Mouse (Mus musculus): Measurements from ENCODE around the gene Snx33. TPM values are rescaled to one million over a fixed set of nuclear protein-coding genes. Genes with fewer than 3 reads are reported as not detected.

Snx33 gene
- polyA plus RNA-seq, 1 experiment from 2014 or later: 11.6 TPM

Other genes starting within 250 kb of the Snx33 start
- 0.85 and 1.8 TPM in 2 replicates for gene Lingo1, start 131.9 kb downstream of the Snx33 start, polyA plus RNA-seq (2016; fragmentation: Nextera tagmentation; extraction: Ambion mirVana)
- gene Odf3l1, start 63.7 kb downstream of the Snx33 start, polyA plus RNA-seq (2016; fragmentation: Nextera tagmentation; extraction: Ambion mirVana): 0.35 TPM in 1 of 2 replicates, not detected in the other
- gene Cspg4, start 63.3 kb downstream of the Snx33 start, polyA plus RNA-seq (2016; fragmentation: Nextera tagmentation; extraction: Ambion mirVana): 2.1 and 5.0 TPM in 2 replicates
- gene Imp3, start 9.1 kb upstream of the Snx33 start, polyA plus RNA-seq (2016; fragmentation: Nextera tagmentation; extraction: Ambion mirVana): 70.5 and 77.9 TPM in 2 replicates
- 27.0 and 31.6 TPM in 2 replicates for gene Snupn, start 22.5 kb upstream of the Snx33 start, polyA plus RNA-seq (2016; fragmentation: Nextera tagmentation; extraction: Ambion mirVana)
- gene Ptpn9, start 66.6 kb upstream of the Snx33 start, polyA plus RNA-seq (2016; fragmentation: Nextera tagmentation; extraction: Ambion mirVana): 24.6 and 27.6 TPM in 2 replicates
- gene Sin3a, start 143.7 kb upstream of the Snx33 start, polyA plus RNA-seq (2016; fragmentation: Nextera tagmentation; extraction: Ambion mirVana): 60.5 and 62.5 TPM in 2 replicates
- gene Man2c1, start 202.3 kb upstream of the Snx33 start, polyA plus RNA-seq (2016; fragmentation: Nextera tagmentation; extraction: Ambion mirVana): 62.2 and 72.1 TPM in 2 replicates
- gene Neil1, start 219.9 kb upstream of the Snx33 start, polyA plus RNA-seq (2016; fragmentation: Nextera tagmentation; extraction: Ambion mirVana): 6.1 and 6.9 TPM in 2 replicates
- 106 and 107 TPM in 2 replicates for gene Commd4, start 230.0 kb upstream of the Snx33 start, polyA plus RNA-seq (2016; fragmentation: Nextera tagmentation; extraction: Ambion mirVana)

Measured in limb, embryonic 10.5 days (tissue).